Mouse (Mus musculus): Measurements from ENCODE around the gene Fut11. TPM values are rescaled to one million over a fixed set of nuclear protein-coding genes. Genes with fewer than 3 reads are reported as not detected.

The Fut11 gene
- total RNA-seq, 2 experiments from 2014 or later, result 15.1 to 16.4 TPM

GRCm38 (mm10) chr14:20718443-20718842, 23.7 kb downstream of the Fut11 start:
- no peak for DNase-seq

GRCm38 (mm10) chr14:20719767-20720166, 25.0 kb downstream of the Fut11 start:
- DNase-seq, result no peak

- DNase-seq, result no peak
Measured at GRCm38 (mm10) chr14:20721371-20721770, 26.6 kb downstream of the Fut11 start.

- no peak for DNase-seq
Measured at GRCm38 (mm10) chr14:20723006-20723405, 28.2 kb downstream of the Fut11 start.

GRCm38 (mm10) chr14:20724043-20724442, 29.3 kb downstream of the Fut11 start:
- DNase-seq, result peak; percentile 62 to 71

GRCm38 (mm10) chr14:20725660-20726339, 31.0 kb downstream of the Fut11 start:
- no peak for DNase-seq

- DNase-seq, result no peak
Measured at GRCm38 (mm10) chr14:20729871-20730270, 35.1 kb downstream of the Fut11 start.

- no peak for DNase-seq
Measured at GRCm38 (mm10) chr14:20730853-20731602, 36.3 kb downstream of the Fut11 start.

- DNase-seq, result no peak
Measured at GRCm38 (mm10) chr14:20733041-20733951, 38.5 kb downstream of the Fut11 start.

GRCm38 (mm10) chr14:20733952-20734774, 39.4 kb downstream of the Fut11 start, which contains the start of gene Ndst2:
Ndst2 (minus strand) TSS chr14:20734562.
- DNase-seq, result peak; percentile 87 to 88

GRCm38 (mm10) chr14:20735052-20735451, 40.3 kb downstream of the Fut11 start:
- DNase-seq, result no peak

- DNase-seq, result no peak
Measured at GRCm38 (mm10) chr14:20735892-20736390, 41.2 kb downstream of the Fut11 start.

GRCm38 (mm10) chr14:20737306-20737705, 42.5 kb downstream of the Fut11 start:
- DNase-seq, result no peak

GRCm38 (mm10) chr14:20738511-20738910, 43.7 kb downstream of the Fut11 start:
- DNase-seq, result no peak

- no peak for DNase-seq
Measured at GRCm38 (mm10) chr14:20741301-20741700, 46.5 kb downstream of the Fut11 start.

- DNase-seq, result no peak
Measured at GRCm38 (mm10) chr14:20743614-20744013, 48.8 kb downstream of the Fut11 start.

- DNase-seq, result no peak
Measured at GRCm38 (mm10) chr14:20746935-20747334, 52.2 kb downstream of the Fut11 start.

- DNase-seq, result no peak
Measured at GRCm38 (mm10) chr14:20748388-20748787, 53.6 kb downstream of the Fut11 start.

- DNase-seq, result no peak
Measured at GRCm38 (mm10) chr14:20749494-20750051, 54.8 kb downstream of the Fut11 start.

- DNase-seq, result no peak
Measured at GRCm38 (mm10) chr14:20750503-20750902, 55.7 kb downstream of the Fut11 start.
